Mouse (Mus musculus) liver, postnatal 0 days (tissue): ENCODE results near the gene Strn. TPM values are rescaled to one million over a fixed set of nuclear protein-coding genes. Genes with fewer than 3 reads are reported as not detected.

ENCODE experiments used
- ATAC-seq: fragments of 200-750 bp; cut with Nextera tagmentation; 2 replicates; pipeline ENCODE4 v1.8.0; 2017; ENCODE audit warnings: mild to moderate bottlenecking, moderate library complexity
- DNase-seq: peaks from one replicate; pipeline ENCODE4 v3.0.0-alpha.2; 2016
- H3K27ac ChIP-seq: fragments of 300-500 bp; sonication (generic); 2 replicates; pipeline ENCODE4 v1.5.1; 2014; ENCODE audit warnings: antibody characterized with exemption, moderate library complexity, mild to moderate bottlenecking, low read depth
- H3K27me3 ChIP-seq: fragments of 300-500 bp; sonication (generic); 2 replicates; pipeline ENCODE4 v1.6.1; 2014; ENCODE audit warnings: low read length, control low read depth, mixed read lengths; ENCODE audit not compliant: insufficient read depth
- H3K36me3 ChIP-seq: fragments of 300-500 bp; sonication (generic); replicated peaks from 2 replicates; pipeline ENCODE4 v1.6.1; 2014; ENCODE audit warnings: mild to moderate bottlenecking, control low read depth, low read length, moderate library complexity, mixed read lengths; ENCODE audit not compliant: insufficient read depth
- H3K4me1 ChIP-seq: fragments of 300-500 bp; sonication (generic); 2 replicates; pipeline ENCODE4 v1.6.1; 2014; ENCODE audit warnings: antibody characterized with exemption, mild to moderate bottlenecking, control low read depth; ENCODE audit not compliant: insufficient read depth
- H3K4me2 ChIP-seq: fragments of 300-500 bp; sonication (generic); 2 replicates; pipeline ENCODE4 v1.6.1; 2014; ENCODE audit warnings: low read depth, mild to moderate bottlenecking, low read length, moderate library complexity, mixed read lengths
- H3K4me3 ChIP-seq: fragments of 300-500 bp; sonication (generic); 2 replicates; pipeline ENCODE4 v1.5.1; 2014; ENCODE audit warnings: low read depth, low read length
- H3K9ac ChIP-seq: fragments of 300-500 bp; sonication (generic); replicated peaks from 2 replicates; pipeline ENCODE4 v1.6.1; 2014; ENCODE audit warnings: mild to moderate bottlenecking, moderate library complexity
- H3K9me3 ChIP-seq: fragments of 300-500 bp; sonication (generic); 2 replicates; pipeline ENCODE4 v1.6.1; 2016; ENCODE audit warnings: mild to moderate bottlenecking, control low read depth, low read length, mixed read lengths
- CTCF ChIP-seq: sonication (generic); IDR thresholded peaks from 2 replicates; pipeline ENCODE4 v1.5.1; 2016; ENCODE audit warnings: antibody characterized with exemption, low read depth
- EP300 ChIP-seq: IDR thresholded peaks from 2 replicates; pipeline ENCODE4 v1.6.1; 2016; ENCODE audit warnings: antibody characterized with exemption, low read depth, mild to moderate bottlenecking
- WGBS: fragments of 180-500 bp; shearing (Covaris S2); extraction: QIAGEN DNeasy Blood & Tissue Kit; methylation state at CpG from one replicate; pipeline ENCODE4 v1.1.7; 2014; ENCODE audit not compliant: insufficient replicate concordance; 5-methylcytosine and 5-hydroxymethylcytosine counted together
- polyA plus RNA-seq: library from polyadenylated mRNA; unstranded; fragments of >200 nt; fragmentation: Nextera tagmentation; extraction: Ambion mirVana; gene quantifications from 2 replicates; pipeline ENCODE4 v1.2.1, GENCODE M21; 2015

Strn gene
- polyA plus RNA-seq = 1.2 and 1.7 TPM in 2 replicates

DNA sequence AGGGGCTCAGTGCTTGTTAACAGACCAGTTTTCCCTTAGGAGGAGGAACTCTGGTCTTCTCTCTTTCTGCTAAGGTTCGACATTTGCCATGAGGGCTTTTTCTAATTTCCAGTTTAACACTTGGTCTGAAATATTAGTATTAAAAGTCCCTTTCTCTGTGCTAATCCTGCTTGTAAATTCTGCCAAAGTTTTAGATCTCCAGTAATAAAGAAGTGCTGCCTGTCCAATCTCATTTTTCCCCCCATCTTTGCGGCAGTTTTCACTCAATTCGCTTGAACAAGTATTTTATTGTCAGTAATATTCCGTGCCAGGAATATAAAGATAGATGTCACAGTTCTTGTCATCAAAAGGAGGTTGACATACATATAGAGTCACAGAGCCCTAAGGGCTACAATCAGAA is at the start of gene Strn:
TSS of gene Strn (minus strand) at position 101 of the 400 bp plus-strand sequence.
- H3K27ac ChIP-seq = peak within 1 kb of the TSS; percentile 88
- peak within 1 kb of the TSS; percentile 86 for H3K9ac ChIP-seq
- no peaks in the 10 kb centered on the region for H3K27me3 ChIP-seq
- peak within 1 kb of the TSS; percentile 96 for H3K4me3 ChIP-seq
- no peak for TF ChIP-seq EP300
- peaks cover 7% of the 10 kb centered on the region for H3K4me1 ChIP-seq
- H3K9me3 ChIP-seq = no peaks in the 10 kb centered on the region
- no peaks in the 10 kb centered on the region for H3K36me3 ChIP-seq
- ATAC-seq (no peak), DNase-seq (no peak)
- H3K4me2 ChIP-seq = peak within 1 kb of the TSS; percentile 92
- 39% methylated on average over 4 of the region's 4 CpGs for WGBS

DNA sequence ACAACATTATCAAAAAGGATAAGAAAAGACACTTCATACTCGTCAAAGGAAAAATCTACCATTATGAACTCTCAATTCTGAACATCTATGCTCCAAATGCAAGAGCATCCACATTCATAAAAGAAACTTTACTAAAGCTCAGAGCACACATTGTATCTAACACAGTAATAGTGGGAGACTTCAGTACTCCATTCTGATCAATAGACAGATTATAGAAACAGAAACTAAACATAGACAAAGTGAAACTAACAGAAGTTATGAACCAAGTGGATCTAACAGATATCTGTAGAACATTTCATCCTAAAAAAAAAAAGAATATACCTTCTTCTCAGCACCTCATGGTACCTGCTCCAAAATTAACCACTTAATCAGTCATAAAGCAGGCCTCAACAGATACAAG is 41.8 kb upstream of the Strn start:
- Histone ChIP-seq H3K9ac (no peak overlapping the region), H3K9me3 (no peaks in the 10 kb centered on the region), H3K36me3 (peaks cover 5% of the 10 kb centered on the region), H3K4me1 (no peaks in the 10 kb centered on the region), H3K27me3 (no peaks in the 10 kb centered on the region), H3K4me2 (no peak overlapping the region), H3K27ac (no peak overlapping the region), H3K4me3 (no peak overlapping the region)
- DNase-seq (no peak), ATAC-seq (no peak)
- TF ChIP-seq EP300 (no peak), CTCF (no peak)
- WGBS = 82% methylated on average over 1 of the region's 1 CpGs

DNA sequence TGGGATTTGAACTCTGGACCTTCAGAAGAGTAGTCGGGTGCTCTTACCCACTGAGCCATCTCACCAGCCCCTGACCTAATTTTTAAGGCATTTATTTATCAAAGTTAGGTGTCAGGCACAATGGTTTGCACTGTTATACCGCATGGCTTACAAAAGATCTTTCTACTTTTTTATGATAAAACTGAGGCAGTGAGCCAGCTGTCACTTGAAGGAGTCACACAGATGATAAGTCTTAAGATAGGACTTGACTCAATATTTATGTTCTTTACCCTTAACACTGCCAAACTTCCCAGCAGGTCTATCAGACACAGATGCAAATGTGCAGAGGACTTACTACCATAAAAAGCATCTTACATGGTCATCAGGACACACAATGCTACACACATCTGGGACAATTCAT is 35.3 kb upstream of the Strn start:
- ATAC-seq (no peak), DNase-seq (no peak)
- 68% methylated on average over 2 of the region's 2 CpGs for WGBS
- Histone ChIP-seq H3K4me2 (no peak overlapping the region), H3K9ac (no peak overlapping the region), H3K9me3 (no peaks in the 10 kb centered on the region), H3K4me1 (no peaks in the 10 kb centered on the region), H3K27me3 (no peaks in the 10 kb centered on the region), H3K4me3 (no peak overlapping the region), H3K36me3 (peaks cover 17% of the 10 kb centered on the region; the same call in 1 of the 2 replicates), H3K27ac (no peak overlapping the region)
- TF ChIP-seq CTCF (no peak), EP300 (no peak)

DNA sequence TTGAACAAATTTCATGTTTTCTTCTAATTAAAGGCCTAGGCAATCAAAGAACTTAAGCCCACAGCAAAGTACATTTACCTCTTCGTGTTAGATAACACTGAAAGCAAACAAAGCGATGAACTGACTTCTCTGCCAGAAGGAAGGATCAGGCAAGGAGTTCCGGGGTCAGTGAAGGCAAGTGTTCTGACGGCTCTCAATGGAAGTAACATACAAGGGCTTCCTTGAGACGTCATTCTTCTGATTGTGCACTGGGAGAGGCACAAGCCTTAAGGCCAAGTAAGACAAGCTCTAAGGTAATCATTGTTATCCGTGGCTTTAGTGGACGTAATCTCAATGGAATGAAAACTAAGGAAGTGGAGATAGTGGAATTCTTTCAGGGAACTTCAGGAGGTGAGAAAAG is 33.9 kb upstream of the Strn start:
- H3K27ac ChIP-seq = no peak overlapping the region
- DNase-seq (no peak), ATAC-seq (no peak)
- no peak for TF ChIP-seq EP300
- TF ChIP-seq CTCF = no peak
- peaks cover 20% of the 10 kb centered on the region for H3K36me3 ChIP-seq
- H3K9me3 ChIP-seq = no peaks in the 10 kb centered on the region
- no peak overlapping the region for H3K4me3 ChIP-seq
- no peaks in the 10 kb centered on the region for H3K27me3 ChIP-seq
- WGBS = 68% methylated on average over 7 of the region's 7 CpGs
- H3K4me1 ChIP-seq = no peaks in the 10 kb centered on the region
- H3K4me2 ChIP-seq = no peak overlapping the region
- H3K9ac ChIP-seq = no peak overlapping the region

DNA sequence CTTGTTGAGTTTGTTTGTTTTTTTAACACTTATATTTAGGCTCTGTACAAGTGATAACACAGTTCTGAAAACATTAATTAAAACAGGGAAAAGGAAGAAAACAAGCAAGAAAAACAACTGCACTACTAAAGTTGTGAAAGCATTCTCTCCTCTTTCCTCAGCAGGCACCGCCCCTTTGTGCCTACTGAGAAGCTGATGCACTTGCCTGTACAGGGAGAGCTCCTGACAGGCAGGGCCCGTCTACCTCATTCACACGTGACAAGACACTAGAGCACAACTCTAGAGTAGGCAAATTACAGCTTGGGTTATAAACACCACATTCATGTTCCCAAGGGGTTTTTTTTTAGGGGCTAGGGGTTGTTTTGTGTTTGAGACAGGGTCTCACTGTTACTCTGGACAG is 32.3 kb upstream of the Strn start:
- Histone ChIP-seq H3K9me3 (no peaks in the 10 kb centered on the region), H3K4me1 (no peaks in the 10 kb centered on the region), H3K36me3 (peaks cover 27% of the 10 kb centered on the region), H3K9ac (no peak overlapping the region), H3K27ac (no peak overlapping the region), H3K4me2 (no peak overlapping the region), H3K4me3 (no peak overlapping the region), H3K27me3 (no peaks in the 10 kb centered on the region)
- TF ChIP-seq CTCF (no peak), EP300 (no peak)
- no peak for DNase-seq
- no peak for ATAC-seq
- 71% methylated on average over 3 of the region's 3 CpGs for WGBS

DNA sequence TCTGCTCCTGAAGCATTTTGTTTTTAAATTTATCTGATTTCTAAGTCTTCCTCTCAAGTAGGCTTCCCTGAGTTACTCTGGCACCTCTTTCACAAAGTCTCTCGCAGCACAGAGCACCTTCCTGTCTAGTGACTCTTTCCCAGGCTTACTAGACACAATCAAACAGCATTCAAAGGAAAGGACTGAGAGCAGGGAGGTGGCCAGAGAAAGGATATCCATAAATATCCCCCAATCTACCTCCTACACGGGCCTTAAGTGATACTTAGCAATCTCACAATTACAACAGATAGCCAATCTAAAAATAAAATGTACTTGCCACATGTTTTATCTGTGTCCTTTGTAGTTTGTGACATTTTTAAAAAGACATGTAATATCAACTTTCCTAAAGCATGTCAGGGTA is 31.9 kb upstream of the Strn start:
- no peak for DNase-seq

DNA sequence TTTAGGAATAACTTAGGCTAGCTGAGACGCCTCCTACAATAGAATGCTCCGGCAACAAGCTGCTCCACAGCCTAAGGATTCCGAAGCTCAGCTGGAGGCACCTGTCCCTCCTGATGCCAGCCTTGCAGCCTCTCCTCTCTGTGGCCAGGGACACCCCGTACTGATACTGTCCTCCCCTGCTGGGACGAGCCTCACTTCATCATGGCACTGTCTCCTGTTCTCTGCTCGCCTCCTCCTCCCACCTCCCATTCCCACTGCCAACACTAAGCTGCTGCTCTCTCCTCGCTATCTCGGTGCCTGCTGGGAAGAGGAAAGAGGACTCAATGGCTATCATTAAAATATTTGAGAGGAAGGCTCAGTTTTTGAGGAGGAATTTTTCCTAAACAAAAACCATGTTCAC is 30.6 kb upstream of the Strn start:
- TF ChIP-seq EP300 = no peak
- TF ChIP-seq CTCF = no peak
- no peak overlapping the region for H3K4me3 ChIP-seq
- ATAC-seq (no peak), DNase-seq (no peak)
- no peak overlapping the region for H3K9ac ChIP-seq
- H3K36me3 ChIP-seq = peaks cover 25% of the 10 kb centered on the region
- no peaks in the 10 kb centered on the region for H3K27me3 ChIP-seq
- no peaks in the 10 kb centered on the region for H3K4me1 ChIP-seq
- no peaks in the 10 kb centered on the region for H3K9me3 ChIP-seq
- no peak overlapping the region for H3K4me2 ChIP-seq
- H3K27ac ChIP-seq = no peak overlapping the region
- 76% methylated on average over 8 of the region's 8 CpGs for WGBS

More for the DNA sequence above, 31.9 kb upstream of the Strn start:
- H3K36me3 ChIP-seq = peaks cover 31% of the 10 kb centered on the region
- no peak for ATAC-seq
- no peaks in the 10 kb centered on the region for H3K4me1 ChIP-seq
- H3K9me3 ChIP-seq = no peaks in the 10 kb centered on the region
- no peak overlapping the region for H3K4me2 ChIP-seq
- no peak for TF ChIP-seq EP300
- TF ChIP-seq CTCF = no peak
- H3K4me3 ChIP-seq = no peak overlapping the region
- WGBS = 58% methylated on average over 2 of the region's 2 CpGs
- no peak overlapping the region for H3K27ac ChIP-seq
- no peak overlapping the region for H3K9ac ChIP-seq
- no peaks in the 10 kb centered on the region for H3K27me3 ChIP-seq
